ENCODE assay signal across 31 mouse cellular contexts in the genomic region with DNA sequence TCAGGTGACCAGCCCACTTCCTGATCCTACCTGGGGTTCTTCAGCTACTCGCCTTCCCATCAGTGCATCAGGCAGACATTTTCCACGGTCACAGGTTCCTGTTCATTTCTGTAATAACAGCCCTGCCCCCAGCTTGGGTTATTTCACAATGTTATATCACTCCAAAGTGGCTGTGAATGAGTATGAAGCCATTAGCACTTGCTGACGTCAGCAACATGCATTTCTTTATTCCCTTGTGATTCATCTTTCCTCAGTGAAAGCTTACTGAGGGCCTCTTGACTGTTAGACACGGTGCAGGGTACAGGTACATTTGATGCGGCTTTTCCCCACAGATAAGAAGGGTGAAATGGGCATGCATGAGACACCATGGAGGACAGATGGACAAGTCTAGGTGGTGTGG. TPM values are rescaled to one million over a fixed set of nuclear protein-coding genes. Genes with fewer than 3 reads are reported as not detected.
A peak's percentile ranks its signal among the peaks of the same experiment; 100 is the strongest.
DNase-seq lines count a peak whose midpoint lies in the region; ATAC-seq and TF ChIP-seq lines count a peak whose summit lies in the region.
"Had no signal": no experiment of that assay in that cellular context is flagged by ENCODE, and none has a peak within 500 bp of the region (broad histone marks: within the 10 kb centered on the region; RNA-seq: fewer than 3 reads in every experiment).

No protein-coding gene starts in this region.

- peak; percentile 69 for ATAC-seq in granulocyte monocyte progenitor cell, adult 5-6 weeks (replicated peaks; ENCODE audit: poor library complexity, severe bottlenecking)
- no peak for ATAC-seq in frontal cortex, adult (ENCODE audit: low TSS enrichment)
- ATAC-seq: forebrain, embryonic 15.5 days had no signal

- TF ChIP-seq CTCF in CH12.LX (conservative IDR thresholded peaks at IDR 0.05 in 1 of 2, IDR thresholded peaks at IDR 0.05 in 1 of 2; ENCODE audit: low read depth in 2 of 2, low read length in 2 of 2), result no peak

- TF ChIP-seq POLR2A in CH12.LX (IDR thresholded peaks at IDR 0.05; ENCODE audit: low read depth, low read length), result no peak

- dilution Hi-C loops in CH12.LX (cut with MboI; ENCODE audit: extremely low pct_ligation_motif_present, extremely low pct_unique_long_range_greater_than_20kb, low sequenced_read_pairs), result no loop called here

- H3K36me3 ChIP-seq in CH12.LX (replicated peaks in 1 of 2; ENCODE audit: control insufficient read depth in 1 of 2, insufficient read depth in 1 of 2, low read length in 1 of 2), result no peaks in the 10 kb centered on the region
- H3K36me3 ChIP-seq in megakaryocyte, embryonic 14.5 days (replicated peaks; ENCODE audit: low read length), result no peaks in the 10 kb centered on the region
- H3K36me3 ChIP-seq: embryonic facial prominence, embryonic 10.5 days; embryonic facial prominence, embryonic 13.5 days; forebrain, embryonic 12.5 days; forebrain, embryonic 15.5 days; G1E; heart, embryonic 10.5 days; heart, embryonic 13.5 days; hindbrain, embryonic 12.5 days; hindbrain, embryonic 15.5 days had no signal

- TF ChIP-seq EP300 in CH12.LX (IDR thresholded peaks at IDR 0.05; ENCODE audit: low read length), result no peak

- no peak overlapping the region for H3K27ac ChIP-seq in CH12.LX (ENCODE audit: insufficient read depth, low read depth)
- H3K27ac ChIP-seq: embryonic facial prominence, embryonic 10.5 days; embryonic facial prominence, embryonic 13.5 days; forebrain, embryonic 12.5 days; forebrain, embryonic 15.5 days; gastrocnemius, adult 2 months; heart, adult 2 months; heart, embryonic 10.5 days; heart, embryonic 13.5 days; hindbrain, embryonic 12.5 days; hindbrain, embryonic 15.5 days had no signal

- H3K79me2 ChIP-seq in CH12.LX (replicated peaks; ENCODE audit: control insufficient read depth, extremely low read depth, insufficient read depth, poor library complexity, severe bottlenecking), result no peaks in the 10 kb centered on the region

- peak overlapping the region; percentile 13; the same call in 1 of the 2 replicates for H3K4me2 ChIP-seq in CH12.LX (ENCODE audit: insufficient read depth, low read depth, poor library complexity, severe bottlenecking)
- H3K4me2 ChIP-seq: embryonic facial prominence, embryonic 13.5 days; forebrain, embryonic 12.5 days; forebrain, embryonic 15.5 days; heart, embryonic 13.5 days; hindbrain, embryonic 12.5 days; hindbrain, embryonic 15.5 days had no signal

- DNase-seq in 3T3-L1 (ENCODE audit: low read depth, low spot score), result peak; percentile 21
- DNase-seq in CH12.LX (ENCODE audit: extremely low read depth), result no peak
- no peak for DNase-seq in cerebellum, postnatal 10 days
- no peak for DNase-seq in adrenal gland, adult 2 months
- DNase-seq: adrenal gland, postnatal 10 days; adrenal gland, postnatal 36 days; cerebellum, adult 11 months; cerebellum, adult 2 months; cerebellum, adult 9-11 months; cerebellum, postnatal 36 days; embryo, embryonic 11 days; gastrocnemius, adult 2 months; gastrocnemius, postnatal 25 days; heart, adult 2 months; heart, postnatal 14 days; kidney, adult 2 months had no signal

- no peaks in the 10 kb centered on the region for H3K27me3 ChIP-seq in CH12.LX (replicated peaks)
- H3K27me3 ChIP-seq in megakaryocyte, embryonic 14.5 days (replicated peaks), result peaks cover 19% of the 10 kb centered on the region
- H3K27me3 ChIP-seq: embryonic facial prominence, embryonic 13.5 days; forebrain, embryonic 12.5 days; forebrain, embryonic 15.5 days; hindbrain, embryonic 12.5 days had no signal

- no peak for TF ChIP-seq RAD21 in CH12.LX (IDR thresholded peaks at IDR 0.05; ENCODE audit: low read depth, low read length)

- no peaks in the 10 kb centered on the region for H3K4me1 ChIP-seq in CH12.LX (ENCODE audit: control insufficient read depth in 1 of 2, insufficient read depth in 2 of 2)
- peaks cover 5% of the 10 kb centered on the region; the same call in 1 of the 2 replicates for H3K4me1 ChIP-seq in megakaryocyte, embryonic 14.5 days
- H3K4me1 ChIP-seq: embryonic facial prominence, embryonic 10.5 days; embryonic facial prominence, embryonic 13.5 days; forebrain, embryonic 12.5 days; forebrain, embryonic 15.5 days; heart, embryonic 10.5 days; heart, embryonic 13.5 days; hindbrain, embryonic 12.5 days; hindbrain, embryonic 15.5 days had no signal

- H3K9me3 ChIP-seq in CH12.LX (replicated peaks; ENCODE audit: low read length), result no peaks in the 10 kb centered on the region
- H3K9me3 ChIP-seq in megakaryocyte, embryonic 14.5 days, result no peaks in the 10 kb centered on the region
- H3K9me3 ChIP-seq: embryonic facial prominence, embryonic 10.5 days; embryonic facial prominence, embryonic 13.5 days; forebrain, embryonic 12.5 days; forebrain, embryonic 15.5 days; G1E; heart, embryonic 10.5 days; hindbrain, embryonic 12.5 days; hindbrain, embryonic 15.5 days had no signal

- no peak overlapping the region for H3K4me3 ChIP-seq in CH12.LX (replicated peaks in 1 of 3; ENCODE audit: low read depth in 2 of 3, low read length in 2 of 3, poor library complexity in 1 of 3)
- H3K4me3 ChIP-seq in megakaryocyte, embryonic 14.5 days (replicated peaks), result peak overlapping the region; percentile 15
- H3K4me3 ChIP-seq: embryonic facial prominence, embryonic 10.5 days; embryonic facial prominence, embryonic 13.5 days; erythroblast, embryonic 14.5 days; forebrain, embryonic 12.5 days; forebrain, embryonic 15.5 days; gastrocnemius, adult 2 months; heart, adult 2 months; heart, embryonic 10.5 days; heart, embryonic 13.5 days; hindbrain, embryonic 12.5 days; hindbrain, embryonic 15.5 days had no signal

- no peak overlapping the region for H3K9ac ChIP-seq in CH12.LX (ENCODE audit: insufficient read depth, low read depth)
- H3K9ac ChIP-seq: embryonic facial prominence, embryonic 13.5 days; forebrain, embryonic 12.5 days; forebrain, embryonic 15.5 days; heart, embryonic 13.5 days; hindbrain, embryonic 12.5 days; hindbrain, embryonic 15.5 days had no signal

- in situ Hi-C loops in CH12.LX (cut with MboI; ENCODE audit: low pct_ligation_motif_present, low pct_unique_long_range_greater_than_20kb, low sequenced_read_pairs), result loop anchor here (10.0 kb wide), 2 partner anchors 269 to 419 kb away; no protein-coding TSS in a partner anchor

TF ChIP-seq in CH12.LX, 34 proteins besides CTCF, POLR2A, EP300 and RAD21:
- TF ChIP-seq SIN3A (IDR thresholded peaks at IDR 0.05; ENCODE audit: low read length) (no peak), MAFK (IDR thresholded peaks at IDR 0.05; ENCODE audit: insufficient replicate concordance, low read length) (peak; percentile 65; the same call in 1 of the 2 replicates)

RNA-seq across cellular contexts. Expression of gene Adgrf3, which starts 10.4 kb away (rescaled TPM):
- total RNA-seq in CH12.LX (2012; rRNA removed), result 1.0 and 1.4 TPM in 2 replicates
- 1.2 and 2.3 TPM in 2 replicates for total RNA-seq in CH12.LX (2014; rRNA removed)
- 2.2 and 2.6 TPM in 2 replicates for polyA plus RNA-seq in CH12.LX (2012; ENCODE audit: insufficient read length, low read depth)
- total RNA-seq in granulocyte monocyte progenitor cell, adult 5-6 weeks (2014; fragmentation: Nextera tagmentation), result 0.30 TPM in 1 of 2 replicates, not detected in the other
- total RNA-seq in granulocyte monocyte progenitor cell, adult 5-6 weeks (2017), result not detected in 2 replicates
- not detected in 2 replicates for polyA plus RNA-seq in megakaryocyte, embryonic 14.5 days (2012; ENCODE audit: insufficient read depth, low replicate concordance)
- total RNA-seq in adrenal gland, adult 2 months (2021), result not detected
- not detected in 2 replicates for polyA plus RNA-seq in adrenal gland, adult 2 months (2012; rRNA removed)
- total RNA-seq: adrenal gland, postnatal 36 days; gastrocnemius, adult 2 months; gastrocnemius, postnatal 25 days; hematopoietic stem cell, adult 5-6 weeks had no signal
- polyA plus RNA-seq: cerebellum, adult 2 months; cortical plate, adult 2 months; embryonic facial prominence, embryonic 10.5 days; embryonic facial prominence, embryonic 13.5 days; erythroblast, embryonic 14.5 days; forebrain, embryonic 12.5 days; forebrain, embryonic 15.5 days; hindbrain, embryonic 12.5 days; hindbrain, embryonic 15.5 days had no signal

RNA-seq across cellular contexts. Expression of gene Selenoi, which starts 16.4 kb away (rescaled TPM):
- total RNA-seq in CH12.LX (2012; rRNA removed) (36.1 and 39.8 TPM in 2 replicates), CH12.LX (2014; rRNA removed) (45.7 and 51.3 TPM in 2 replicates)
- polyA plus RNA-seq in CH12.LX (2012; ENCODE audit: insufficient read length, low read depth), result 21.0 and 27.0 TPM in 2 replicates
- total RNA-seq in granulocyte monocyte progenitor cell, adult 5-6 weeks (2014; fragmentation: Nextera tagmentation), result 22.7 and 38.5 TPM in 2 replicates
- total RNA-seq in granulocyte monocyte progenitor cell, adult 5-6 weeks (2017), result 48.1 and 61.2 TPM in 2 replicates
- polyA plus RNA-seq in megakaryocyte, embryonic 14.5 days (2012; ENCODE audit: insufficient read depth, low replicate concordance), result 0.96 TPM in 1 of 2 replicates, not detected in the other
- total RNA-seq in adrenal gland, adult 2 months (2021), result 10 to 100 TPM; 21.8 to 25.6 TPM
- polyA plus RNA-seq in adrenal gland, adult 2 months (2012; rRNA removed), result 27.0 and 53.8 TPM in 2 replicates
